Mouse (Mus musculus) MEL (cell line): ENCODE data around the gene Hist3h2a.

Source experiments
- CTCF ChIP-seq, 3 experiments: IDR thresholded peaks in 2 of 3; conservative IDR thresholded peaks in 1 of 3; 2 replicates each; pipeline ENCODE4 v1.5.1; 2011 to 2012; ENCODE audit warnings: low read length in 3 of 3, low read depth in 2 of 3, mild to moderate bottlenecking in 2 of 3, improper control_type of control experiment in 1 of 3, inconsistent platforms in 1 of 3, mixed read lengths in 1 of 3, moderate library complexity in 1 of 3; ENCODE audit not compliant: control insufficient read depth in 1 of 3, insufficient read depth in 1 of 3, poor library complexity in 1 of 3, severe bottlenecking in 1 of 3
- EP300 ChIP-seq, 2 experiments: IDR thresholded peaks; 2 replicates each; pipeline ENCODE4 v1.6.1; 2011; ENCODE audit warnings: improper control_type of control experiment in 2 of 2, low read length in 2 of 2, low read depth in 1 of 2, mild to moderate bottlenecking in 1 of 2
- HCFC1 ChIP-seq: IDR thresholded peaks from 2 replicates; pipeline ENCODE4 v1.6.1; 2012; ENCODE audit warnings: low read depth, mild to moderate bottlenecking, inconsistent platforms, low read length, improper control_type of control experiment, moderate library complexity
- KAT2A ChIP-seq: conservative IDR thresholded peaks from 2 replicates; pipeline ENCODE4 v1.6.1; 2012; ENCODE audit warnings: low read depth, low read length, improper control_type of control experiment, inconsistent platforms
- MAX ChIP-seq: IDR thresholded peaks from 2 replicates; pipeline ENCODE4 v1.6.1; 2011; ENCODE audit warnings: low read length, improper control_type of control experiment
- MAZ ChIP-seq: IDR thresholded peaks from 2 replicates; pipeline ENCODE4 v1.6.1; 2012; ENCODE audit warnings: low read depth, mild to moderate bottlenecking, inconsistent platforms, low read length, improper control_type of control experiment
- POLR2A ChIP-seq, 2 experiments: IDR thresholded peaks; 2 replicates each; pipeline ENCODE4 v1.6.1; 2011 to 2012; ENCODE audit warnings: low read length in 2 of 2, mild to moderate bottlenecking in 2 of 2, control low read depth in 1 of 2, improper control_type of control experiment in 1 of 2, low read depth in 1 of 2, moderate library complexity in 1 of 2; ENCODE audit not compliant: control insufficient read depth in 1 of 2, insufficient read depth in 1 of 2, poor library complexity in 1 of 2
- USF1 ChIP-seq: IDR thresholded peaks from 2 replicates; pipeline ENCODE4 v1.6.1; 2014; ENCODE audit warnings: low read depth, mild to moderate bottlenecking, inconsistent platforms, low read length, improper control_type of control experiment, moderate library complexity
- ZKSCAN1 ChIP-seq: IDR thresholded peaks from 2 replicates; pipeline ENCODE4 v1.6.1; 2012; ENCODE audit warnings: low read depth, mild to moderate bottlenecking, inconsistent platforms, low read length, improper control_type of control experiment, moderate library complexity

GRCm38 (mm10) chr11:59000635-59001034, 46.1 kb downstream of the Hist3h2a start:
- TF ChIP-seq MAZ = no peak
- no peak for TF ChIP-seq POLR2A (IDR thresholded peaks at IDR 0.05; ENCODE audit: control insufficient read depth in 1 of 2, insufficient read depth in 1 of 2, low read depth in 1 of 2, low read length in 2 of 2, poor library complexity in 1 of 2)
- TF ChIP-seq HCFC1 = no peak
- no peak for TF ChIP-seq CTCF (IDR thresholded peaks at IDR 0.05 in 2 of 3, conservative IDR thresholded peaks at IDR 0.05 in 1 of 3; ENCODE audit: control insufficient read depth in 1 of 3, insufficient read depth in 1 of 3, low read depth in 2 of 3, low read length in 3 of 3, poor library complexity in 1 of 3, severe bottlenecking in 1 of 3)
- no peak for TF ChIP-seq KAT2A
- no peak for TF ChIP-seq MAX
- TF ChIP-seq USF1 = no peak
- no peak for TF ChIP-seq EP300 (IDR thresholded peaks at IDR 0.05; ENCODE audit: low read depth in 1 of 2, low read length in 2 of 2)
- TF ChIP-seq ZKSCAN1 = no peak
